Mouse (Mus musculus): Measurements from ENCODE around the gene Slco4a1.

The Slco4a1 gene

DNA sequence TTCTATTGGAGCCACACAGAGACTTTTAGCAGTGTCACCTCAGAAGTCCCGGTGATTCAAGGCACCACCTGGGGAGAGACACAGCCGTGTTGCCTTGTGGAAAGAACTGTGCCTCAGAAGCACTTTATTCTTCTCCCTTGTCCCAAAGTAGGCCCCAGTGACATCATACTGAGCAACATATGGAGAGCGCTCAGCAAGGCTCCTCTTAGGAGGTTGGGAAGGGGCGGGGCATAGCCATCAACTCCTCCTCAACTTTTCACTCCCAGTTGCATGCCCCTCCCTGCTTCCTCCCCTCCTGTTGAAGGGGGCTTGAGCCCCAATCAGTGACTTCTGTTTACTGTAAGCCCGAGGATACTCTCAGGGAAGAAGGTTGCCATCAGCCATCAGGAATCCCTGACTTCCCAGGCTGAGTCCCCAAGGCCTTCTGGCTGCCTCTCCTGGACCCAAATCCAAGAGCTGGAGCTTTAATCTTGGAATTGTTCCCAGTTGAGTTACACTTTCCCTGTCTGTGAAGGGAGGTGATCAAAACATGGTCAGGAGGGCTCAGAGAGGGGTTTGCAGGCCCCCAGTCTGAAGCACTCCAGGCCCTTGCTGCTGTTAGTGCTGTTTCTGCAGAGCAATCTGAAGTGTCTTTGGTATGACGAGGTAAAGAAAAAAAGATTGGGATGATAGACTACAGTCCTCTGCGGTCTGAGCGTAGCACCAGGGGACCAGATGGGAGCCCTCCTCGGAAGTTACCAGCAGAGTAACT, 45.3 kb downstream of the Slco4a1 start:
- peak; percentile 39; the same call in 1 of the 2 replicates for ATAC-seq (ENCODE audit: low TSS enrichment)

GRCm38 (mm10) chr2:180506281-180506680, 50.2 kb downstream of the Slco4a1 start:
- no peak for ATAC-seq (ENCODE audit: low TSS enrichment)

- no peak for ATAC-seq (ENCODE audit: low TSS enrichment)
Measured at GRCm38 (mm10) chr2:180508455-180509115, 52.5 kb downstream of the Slco4a1 start.

DNA sequence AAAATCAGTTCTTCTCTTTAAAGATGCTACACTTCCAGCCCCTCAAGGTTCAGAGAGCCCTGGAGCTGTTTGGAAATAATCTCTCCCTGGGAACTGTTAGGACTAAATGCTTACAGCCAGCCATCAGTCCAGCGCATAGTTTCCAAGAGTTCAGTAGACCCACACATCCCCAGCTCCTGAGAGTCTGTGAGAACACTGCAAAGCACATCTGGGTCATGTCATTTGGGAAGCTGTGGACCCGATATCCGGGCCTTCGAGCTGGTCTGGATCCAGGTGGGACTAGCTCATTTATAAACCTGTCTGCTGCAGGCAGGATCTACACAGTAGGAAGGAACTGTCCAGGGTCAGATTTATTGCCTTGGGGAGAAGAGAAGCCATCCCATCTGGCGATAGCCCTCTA, 54.8 kb downstream of the Slco4a1 start:
- ATAC-seq (ENCODE audit: low TSS enrichment), result no peak

- no peak for ATAC-seq (ENCODE audit: low TSS enrichment)
Measured at GRCm38 (mm10) chr2:180511875-180512661, 56.0 kb downstream of the Slco4a1 start.

- no peak for ATAC-seq (ENCODE audit: low TSS enrichment)
Measured at GRCm38 (mm10) chr2:180513019-180513418, 57.0 kb downstream of the Slco4a1 start.

GRCm38 (mm10) chr2:180513835-180514234, 57.8 kb downstream of the Slco4a1 start:
- no peak for ATAC-seq (ENCODE audit: low TSS enrichment)

GRCm38 (mm10) chr2:180521437-180522221, 65.6 kb downstream of the Slco4a1 start:
- ATAC-seq (ENCODE audit: low TSS enrichment), result no peak

GRCm38 (mm10) chr2:180522825-180523224, 66.8 kb downstream of the Slco4a1 start:
- ATAC-seq (ENCODE audit: low TSS enrichment), result no peak
